Mouse (Mus musculus) sigmoid colon, adult 10 weeks (tissue): Measurements from ENCODE around the gene Synj2. TPM values are rescaled to one million over a fixed set of nuclear protein-coding genes. Genes with fewer than 3 reads are reported as not detected.

Experiments
- polyA plus RNA-seq: library from polyadenylated mRNA; stranded (reverse); fragments of 350-450 nt; fragmentation: Illumina TruSeq; extraction: RNeasy Lipid Tissue Mini Kit (QIAGEN cat#74804); gene quantifications from one replicate; pipeline ENCODE4 v1.2.3, GENCODE M21; 2014; ENCODE audit warnings: low read depth, low replicate concordance

Synj2 gene
- 14.0 TPM for polyA plus RNA-seq

GRCm38 (mm10) chr17:5941230-5942043 lies at the start of gene Synj2:
Gene Synj2 (plus strand): TSS chr17:5941280.

GRCm38 (mm10) chr17:6079287-6080122 lies 138.4 kb downstream of the Synj2 start, which contains the start of the genes Serac1 and Gtf2h5:
Gene Serac1 (minus strand): TSS chr17:6079741.
Gene Gtf2h5 (plus strand): TSS chr17:6079786.

Other genes with a start within 250 kb of the Synj2 start
- 67.6 TPM for gene Snx9, start 100.0 kb upstream of the Synj2 start, polyA plus RNA-seq
- 6.9 TPM for gene Serac1, start 138.5 kb downstream of the Synj2 start, polyA plus RNA-seq
- 33.6 TPM for gene Gtf2h5, start 138.5 kb downstream of the Synj2 start, polyA plus RNA-seq
- 89.0 TPM for gene Tulp4, start 165.2 kb downstream of the Synj2 start, polyA plus RNA-seq